Mouse (Mus musculus): ENCODE measurements at regions not wholly inside any gene's neighbourhood (a gene's known extent, or its start where the extent isn't known, plus 50 kb on each side); places are given as distances from the start of the nearest gene placed in this dataset.

DNA sequence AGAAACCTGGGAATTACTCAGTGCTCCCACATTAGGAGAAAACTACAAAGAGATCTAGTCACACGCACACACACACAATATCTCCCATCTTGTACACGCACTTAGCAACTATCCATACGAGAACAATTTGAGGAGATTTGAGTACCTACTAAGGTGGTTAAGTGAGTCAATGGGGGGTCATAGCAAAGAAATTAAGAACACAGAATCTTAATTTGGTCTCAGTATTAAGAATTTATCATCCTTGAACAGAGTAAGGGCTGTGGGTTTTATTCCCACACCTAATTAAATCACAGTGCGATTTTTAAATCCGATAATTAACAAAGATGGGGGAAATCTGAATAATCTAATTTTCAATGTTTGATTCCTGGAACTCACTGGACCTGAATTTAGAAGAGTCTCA lies 216.5 kb upstream of the Rgma start:
- H3K27ac ChIP-seq: no peak overlapping the region
- H3K36me3 ChIP-seq: no peaks in the 10 kb centered on the region
- H3K27me3 ChIP-seq: no peaks in the 10 kb centered on the region
- no peaks in the 10 kb centered on the region for H3K4me1 ChIP-seq (replicated peaks)
- H3K4me3 ChIP-seq: no peak overlapping the region
- 92% methylated on average over 5 of the region's 5 CpGs for WGBS
- H3K9me3 ChIP-seq (replicated peaks): no peaks in the 10 kb centered on the region
- no peak overlapping the region for H3K9ac ChIP-seq
- no peak for ATAC-seq (replicated peaks; ENCODE audit: insufficient number of reproducible peaks, insufficient read depth, low FRiP score, low read depth)
- no peak overlapping the region for H3K4me2 ChIP-seq

DNA sequence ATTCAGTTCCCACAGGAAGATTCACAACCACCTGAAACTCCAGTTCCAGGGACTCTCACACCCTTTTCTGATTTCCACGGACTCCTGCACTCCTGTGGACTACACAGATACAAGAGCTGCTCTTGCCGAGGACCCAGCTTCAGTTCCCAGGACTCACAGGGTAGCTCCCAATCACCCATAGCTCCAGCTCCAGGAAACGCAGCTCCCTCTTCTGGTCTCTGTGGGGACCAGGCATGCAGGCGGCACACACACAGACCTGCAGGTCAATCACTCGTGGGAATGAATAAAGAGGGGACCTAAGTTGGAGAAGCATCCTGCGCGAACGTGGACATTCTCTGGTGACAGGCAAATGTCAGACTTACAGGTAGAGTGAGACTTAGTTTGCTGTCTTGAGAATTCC lies 214.3 kb upstream of the Rgma start:
- no peak overlapping the region for H3K27ac ChIP-seq
- H3K27me3 ChIP-seq: no peaks in the 10 kb centered on the region
- H3K9ac ChIP-seq: no peak overlapping the region
- no peak for ATAC-seq (replicated peaks; ENCODE audit: insufficient number of reproducible peaks, insufficient read depth, low FRiP score, low read depth)
- no peak overlapping the region for H3K4me3 ChIP-seq
- no peaks in the 10 kb centered on the region for H3K4me1 ChIP-seq (replicated peaks)
- H3K9me3 ChIP-seq (replicated peaks): no peaks in the 10 kb centered on the region
- H3K36me3 ChIP-seq: no peaks in the 10 kb centered on the region
- H3K4me2 ChIP-seq: no peak overlapping the region
- 73% methylated on average over 8 of the region's 8 CpGs for WGBS

DNA sequence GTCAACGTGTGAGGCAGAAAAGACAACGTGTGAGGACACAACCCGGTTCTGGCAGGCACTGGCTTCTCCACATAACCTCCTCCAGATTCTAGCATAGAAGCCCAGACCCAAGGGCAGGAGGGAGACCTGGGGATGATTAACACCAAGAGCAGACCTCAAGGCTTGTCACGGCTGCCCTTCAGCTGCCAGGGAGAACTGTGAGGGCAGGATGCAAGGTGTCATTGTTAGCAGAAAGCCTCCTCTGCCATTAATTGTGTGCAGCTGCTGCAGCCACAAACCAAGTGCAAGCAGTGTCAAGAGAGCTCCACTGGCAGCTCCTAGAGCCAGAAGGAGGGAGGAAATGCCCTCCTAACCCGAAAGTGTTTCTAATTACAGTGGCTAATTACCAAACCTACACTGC lies 211.6 kb upstream of the Rgma start:
- 51% methylated on average over 5 of the region's 5 CpGs for WGBS

DNA sequence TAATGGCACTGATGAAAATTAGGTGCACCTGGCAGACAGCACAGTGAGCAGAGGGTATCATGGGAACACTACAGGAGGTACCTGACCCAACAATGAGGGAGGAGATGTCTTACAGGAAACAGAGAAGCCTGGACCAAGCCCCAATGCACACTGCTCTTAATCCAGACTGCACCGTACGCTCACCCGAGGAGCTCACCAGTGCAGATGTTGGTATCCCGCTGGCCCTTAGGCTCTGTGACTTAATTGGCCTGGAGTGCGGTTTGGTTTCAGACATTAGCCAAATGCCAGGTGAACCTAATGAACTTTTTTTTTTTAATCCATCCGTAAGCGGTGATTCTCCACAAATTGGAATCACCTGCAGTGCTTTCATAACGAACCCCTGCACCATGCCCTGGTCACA lies 209.8 kb upstream of the Rgma start:
- Histone ChIP-seq H3K9me3 (replicated peaks) (no peaks in the 10 kb centered on the region), H3K4me3 (no peak overlapping the region), H3K27me3 (no peaks in the 10 kb centered on the region), H3K36me3 (no peaks in the 10 kb centered on the region), H3K4me2 (no peak overlapping the region), H3K27ac (no peak overlapping the region), H3K4me1 (replicated peaks) (no peaks in the 10 kb centered on the region), H3K9ac (no peak overlapping the region)
- WGBS: 88% methylated on average over 8 of the region's 8 CpGs
- ATAC-seq (replicated peaks; ENCODE audit: insufficient number of reproducible peaks, insufficient read depth, low FRiP score, low read depth): no peak

More for the DNA sequence above, 211.6 kb upstream of the Rgma start:
- Histone ChIP-seq H3K4me2 (no peak overlapping the region), H3K27ac (no peak overlapping the region), H3K4me1 (replicated peaks) (no peaks in the 10 kb centered on the region), H3K9ac (no peak overlapping the region), H3K36me3 (no peaks in the 10 kb centered on the region), H3K4me3 (no peak overlapping the region), H3K27me3 (no peaks in the 10 kb centered on the region), H3K9me3 (replicated peaks) (no peaks in the 10 kb centered on the region)
- no peak for ATAC-seq (replicated peaks; ENCODE audit: insufficient number of reproducible peaks, insufficient read depth, low FRiP score, low read depth)

DNA sequence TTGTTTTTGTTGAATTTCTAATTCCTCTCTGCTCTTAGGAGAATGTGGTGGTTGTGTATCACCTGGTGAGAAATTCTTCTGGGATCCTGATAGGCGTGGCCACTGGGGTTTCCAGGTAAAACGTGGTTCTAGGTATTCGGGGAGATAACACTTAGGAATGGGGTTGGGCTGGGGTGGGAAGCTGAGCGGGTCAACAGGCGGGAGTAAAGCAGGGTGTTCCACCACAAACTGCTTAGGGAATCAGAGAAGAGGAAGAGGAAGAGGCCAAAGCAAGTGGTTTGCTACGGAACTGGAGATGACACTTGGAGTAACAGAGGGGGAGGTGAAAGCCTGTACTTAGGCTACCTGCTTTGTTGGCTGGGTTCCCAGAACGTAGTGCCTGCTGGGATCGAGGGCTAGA lies 205.9 kb upstream of the Rgma start:
- Histone ChIP-seq H3K4me1 (replicated peaks) (no peaks in the 10 kb centered on the region), H3K9ac (no peak overlapping the region), H3K27ac (no peak overlapping the region), H3K27me3 (no peaks in the 10 kb centered on the region), H3K9me3 (replicated peaks) (no peaks in the 10 kb centered on the region), H3K4me3 (no peak overlapping the region), H3K36me3 (no peaks in the 10 kb centered on the region), H3K4me2 (no peak overlapping the region)
- WGBS: 59% methylated on average over 8 of the region's 8 CpGs
- ATAC-seq (replicated peaks; ENCODE audit: insufficient number of reproducible peaks, insufficient read depth, low FRiP score, low read depth): no peak

DNA sequence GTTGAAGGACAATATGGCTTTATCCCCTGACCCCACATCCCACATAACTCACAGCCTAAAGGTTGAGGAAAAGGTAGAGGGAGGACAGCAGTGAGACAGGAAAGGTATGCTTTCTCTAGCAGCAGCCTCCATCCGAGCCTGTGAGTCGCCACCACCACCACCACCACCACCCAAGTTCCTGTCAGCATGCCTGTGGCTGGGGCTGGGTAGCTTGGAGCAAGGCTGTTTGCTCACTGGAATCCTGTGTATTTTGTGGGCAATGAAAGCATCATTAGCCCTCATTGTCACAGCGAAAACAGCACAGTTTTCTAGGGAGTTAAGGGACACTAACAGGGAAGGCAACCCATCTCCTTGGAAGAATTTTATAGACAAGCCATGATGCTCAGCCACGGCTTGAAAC lies 202.7 kb upstream of the Rgma start:
- Histone ChIP-seq H3K9ac (no peak overlapping the region), H3K9me3 (replicated peaks) (no peaks in the 10 kb centered on the region), H3K4me1 (replicated peaks) (no peaks in the 10 kb centered on the region), H3K36me3 (no peaks in the 10 kb centered on the region), H3K27me3 (no peaks in the 10 kb centered on the region), H3K4me3 (no peak overlapping the region), H3K4me2 (no peak overlapping the region), H3K27ac (no peak overlapping the region)
- ATAC-seq (replicated peaks; ENCODE audit: insufficient number of reproducible peaks, insufficient read depth, low FRiP score, low read depth): no peak
- 72% methylated on average over 4 of the region's 4 CpGs for WGBS

DNA sequence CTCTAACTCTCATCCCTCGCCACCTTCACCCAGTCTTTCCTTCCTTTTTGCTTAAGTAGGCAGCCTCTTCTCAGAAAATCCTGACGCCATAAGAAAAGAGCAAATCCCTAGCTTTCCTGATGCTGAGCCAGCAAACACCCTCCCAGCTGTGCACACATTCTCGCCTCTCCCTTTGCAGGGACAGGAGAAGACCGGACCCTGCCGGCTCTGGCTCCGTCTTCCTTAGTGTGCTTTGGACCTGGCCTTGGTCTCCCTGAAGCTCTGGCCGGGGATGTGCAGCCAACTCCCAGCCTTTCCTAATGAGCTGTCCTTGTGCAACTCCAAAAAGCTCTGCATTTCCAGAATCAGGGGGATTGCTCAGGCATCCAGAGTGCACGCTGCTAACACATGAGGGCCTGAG lies 191.5 kb upstream of the Rgma start:
- no peak overlapping the region for H3K27ac ChIP-seq
- no peak overlapping the region for H3K9ac ChIP-seq
- ATAC-seq (replicated peaks; ENCODE audit: insufficient number of reproducible peaks, insufficient read depth, low FRiP score, low read depth): no peak
- no peaks in the 10 kb centered on the region for H3K27me3 ChIP-seq
- H3K4me3 ChIP-seq: no peak overlapping the region
- WGBS: 78% methylated on average over 8 of the region's 8 CpGs
- H3K4me1 ChIP-seq (replicated peaks): no peaks in the 10 kb centered on the region
- H3K36me3 ChIP-seq: no peaks in the 10 kb centered on the region
- no peaks in the 10 kb centered on the region for H3K9me3 ChIP-seq (replicated peaks)
- H3K4me2 ChIP-seq: no peak overlapping the region

DNA sequence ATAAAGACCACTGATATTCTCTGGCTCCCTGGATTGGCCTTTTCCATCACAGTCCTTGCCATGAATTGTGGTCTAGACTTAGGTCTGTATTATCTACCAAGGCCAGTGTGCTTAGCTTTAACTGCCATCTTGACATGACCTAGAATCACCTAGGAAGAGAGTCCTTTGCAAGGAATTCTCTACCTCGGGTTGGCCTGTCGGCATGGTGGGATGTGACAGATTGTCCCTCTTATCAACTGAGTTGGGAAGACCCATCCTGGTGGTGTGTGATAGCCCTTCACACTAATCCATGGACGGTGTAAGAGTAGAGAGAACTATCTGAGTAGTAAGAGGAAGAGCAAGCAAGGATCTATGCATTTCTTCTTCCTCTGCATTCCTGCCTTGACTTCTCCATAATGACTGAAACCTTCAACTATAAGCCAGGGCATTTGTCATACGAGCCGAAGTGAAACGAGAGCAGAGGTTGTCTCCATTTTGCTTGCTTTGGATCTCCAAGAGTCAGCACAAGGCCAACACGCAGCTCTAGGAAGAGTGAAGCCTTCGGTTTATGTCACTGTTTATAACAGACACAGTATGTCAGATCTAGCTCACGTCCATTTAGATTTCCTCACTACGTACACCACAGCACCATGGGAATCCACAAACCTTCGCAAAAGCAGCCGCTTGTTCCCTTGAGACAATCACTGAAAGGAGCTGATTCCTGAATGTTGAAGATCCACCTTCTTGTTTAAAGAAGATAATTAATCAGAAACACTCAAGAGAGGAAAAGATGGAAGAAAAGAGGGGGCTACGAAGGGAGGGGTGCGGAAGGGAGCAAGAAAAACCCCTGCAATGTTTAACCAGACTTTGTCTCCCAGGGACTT lies 190.9 kb upstream of the Rgma start:
- H3K9ac ChIP-seq: no peak overlapping the region
- H3K27me3 ChIP-seq: no peaks in the 10 kb centered on the region
- H3K27ac ChIP-seq: no peak overlapping the region
- WGBS: 85% methylated on average over 14 of the region's 14 CpGs
- no peaks in the 10 kb centered on the region for H3K9me3 ChIP-seq (replicated peaks)
- H3K36me3 ChIP-seq: no peaks in the 10 kb centered on the region
- ATAC-seq (replicated peaks; ENCODE audit: insufficient number of reproducible peaks, insufficient read depth, low FRiP score, low read depth): no peak
- H3K4me2 ChIP-seq: no peak overlapping the region
- H3K4me1 ChIP-seq (replicated peaks): no peaks in the 10 kb centered on the region
- no peak overlapping the region for H3K4me3 ChIP-seq

DNA sequence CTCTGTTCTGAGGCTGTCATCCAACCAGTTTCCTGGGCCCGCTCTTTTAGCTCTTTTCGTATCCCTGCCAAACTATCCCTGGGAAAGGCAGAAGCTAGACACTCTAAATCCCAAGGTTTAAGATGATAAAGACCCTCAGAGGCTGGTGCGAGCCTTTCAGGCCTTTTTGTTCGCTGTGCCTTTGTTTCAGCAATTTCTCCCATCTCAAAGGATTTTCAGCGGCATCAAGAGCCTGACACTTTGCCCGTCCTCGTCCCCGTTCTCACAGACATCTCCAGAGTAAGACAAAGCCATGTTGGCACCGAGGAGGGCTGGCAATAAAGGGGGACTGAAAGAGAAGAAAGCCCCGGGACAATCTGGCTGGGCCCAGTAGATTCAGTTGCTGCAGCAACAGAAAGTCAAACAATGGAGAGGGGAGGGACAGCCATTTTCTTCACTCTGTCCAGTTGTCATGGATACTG lies 190.2 kb upstream of the Rgma start:
- Histone ChIP-seq H3K4me2 (no peak overlapping the region), H3K36me3 (no peaks in the 10 kb centered on the region), H3K9ac (no peak overlapping the region), H3K4me1 (replicated peaks) (no peaks in the 10 kb centered on the region), H3K4me3 (no peak overlapping the region), H3K9me3 (replicated peaks) (no peaks in the 10 kb centered on the region), H3K27me3 (no peaks in the 10 kb centered on the region), H3K27ac (no peak overlapping the region)
- 82% methylated on average over 10 of the region's 10 CpGs for WGBS
- ATAC-seq (replicated peaks; ENCODE audit: insufficient number of reproducible peaks, insufficient read depth, low FRiP score, low read depth): no peak

DNA sequence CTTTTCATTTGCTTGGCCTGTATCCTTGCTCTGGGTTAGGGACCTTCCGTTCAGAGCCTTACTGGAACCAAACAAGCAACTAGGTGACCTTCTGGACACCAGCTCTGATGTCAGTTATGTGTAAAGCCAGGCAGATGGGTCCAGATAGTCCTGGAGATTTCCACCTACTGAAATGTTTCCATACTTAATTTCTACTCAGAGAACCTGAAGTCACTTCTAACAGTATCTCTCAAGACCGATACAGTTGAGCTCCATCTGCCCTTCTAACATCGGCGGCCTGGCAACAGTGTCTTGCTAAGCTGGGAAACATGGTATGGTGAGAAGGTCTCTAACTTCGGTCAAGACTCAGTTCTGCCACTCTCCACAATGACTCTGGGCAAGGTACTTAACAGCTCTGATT lies 189.7 kb upstream of the Rgma start:
- Histone ChIP-seq H3K4me1 (replicated peaks) (no peaks in the 10 kb centered on the region), H3K27ac (no peak overlapping the region), H3K4me2 (no peak overlapping the region), H3K27me3 (no peaks in the 10 kb centered on the region), H3K4me3 (no peak overlapping the region), H3K9me3 (replicated peaks) (no peaks in the 10 kb centered on the region), H3K36me3 (no peaks in the 10 kb centered on the region), H3K9ac (no peak overlapping the region)
- 88% methylated on average over 5 of the region's 5 CpGs for WGBS
- ATAC-seq (replicated peaks; ENCODE audit: insufficient number of reproducible peaks, insufficient read depth, low FRiP score, low read depth): no peak

DNA sequence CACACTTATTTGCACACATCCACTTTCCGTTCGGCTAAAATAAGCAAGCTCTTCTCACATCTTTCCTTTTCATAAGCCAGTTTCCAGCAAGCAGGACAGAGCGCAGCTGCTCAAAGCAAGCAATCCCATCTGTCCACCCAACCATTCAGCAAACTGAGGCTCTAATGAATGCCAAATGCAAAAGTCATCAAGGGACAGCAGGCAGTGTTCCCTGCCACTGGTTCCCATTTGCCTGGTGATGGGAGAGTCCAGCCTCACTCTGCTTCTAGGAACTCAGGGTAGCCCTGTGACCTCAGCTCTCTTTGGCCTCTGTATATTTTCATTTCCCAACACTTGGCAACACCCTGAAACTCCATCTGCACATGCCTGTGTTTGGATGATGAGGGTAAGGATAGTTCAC lies 188.8 kb upstream of the Rgma start:
- no peaks in the 10 kb centered on the region for H3K9me3 ChIP-seq (replicated peaks)
- H3K36me3 ChIP-seq: no peaks in the 10 kb centered on the region
- no peak overlapping the region for H3K4me3 ChIP-seq
- H3K9ac ChIP-seq: no peak overlapping the region
- H3K4me2 ChIP-seq: no peak overlapping the region
- H3K27ac ChIP-seq: no peak overlapping the region
- 94% methylated on average over 3 of the region's 3 CpGs for WGBS
- 0 out of 2 replicates have a peak, but pooled peaks cover under 1% of the 10 kb centered on the region for H3K27me3 ChIP-seq
- no peaks in the 10 kb centered on the region for H3K4me1 ChIP-seq (replicated peaks)
- ATAC-seq (replicated peaks; ENCODE audit: insufficient number of reproducible peaks, insufficient read depth, low FRiP score, low read depth): no peak

Data from heart, embryonic 15.5 days (tissue).